Mouse (Mus musculus): ENCODE results near the gene Actn4. TPM values are rescaled to one million over a fixed set of nuclear protein-coding genes. Genes with fewer than 3 reads are reported as not detected.
"Not testable (repeated sequence)": the region's sequence is repeated elsewhere in the genome, so short reads cannot be mapped to it uniquely, and the experiment has no call there.

The Actn4 gene
- polyA plus RNA-seq, 1 experiment from 2014 or later, result 191 TPM

- H3K27me3 ChIP-seq (replicated peaks; ENCODE audit: control insufficient read depth, insufficient read depth, low read length), result no peaks in the 10 kb centered on the region
- ATAC-seq (replicated peaks; ENCODE audit: low FRiP score), result no peak
- WGBS, result 83% methylated on average over 24 of the region's 24 CpGs
Observed at GRCm38 (mm10) chr7:28870901-28871664, 91.1 kb downstream of the Actn4 start.

GRCm38 (mm10) chr7:28867508-28868340, 94.4 kb downstream of the Actn4 start:
- Histone ChIP-seq H3K4me2 (peak overlapping the region; percentile 58), H3K9ac (ENCODE audit: low read depth, low read length) (0 out of 2 replicates have a peak overlapping the region, but pooled peaks have one; percentile 46), H3K4me1 (replicated peaks; ENCODE audit: control insufficient read depth, insufficient read depth, low read length) (peaks cover 15% of the 10 kb centered on the region), H3K27ac (ENCODE audit: low read depth, low read length) (peak overlapping the region; percentile 19; the same call in 1 of the 2 replicates), H3K4me3 (ENCODE audit: low read depth, low read length) (0 out of 2 replicates have a peak overlapping the region, but pooled peaks have one; percentile 14)
- H3K36me3 ChIP-seq (ENCODE audit: control insufficient read depth, insufficient read depth, low read length); H3K9me3 ChIP-seq (ENCODE audit: control insufficient read depth, low read length); H3K27me3 ChIP-seq (replicated peaks; ENCODE audit: control insufficient read depth, insufficient read depth, low read length): not testable (repeated sequence)
- DNase-seq (ENCODE audit: low spot score) (peak; percentile 80), ATAC-seq (replicated peaks; ENCODE audit: low FRiP score) (peak; percentile 35; the same call in 1 of the 2 replicates)
- 23% methylated on average over 23 of the region's 23 CpGs for WGBS

More at GRCm38 (mm10) chr7:28870901-28871664, 91.1 kb downstream of the Actn4 start:
- no peak for DNase-seq (ENCODE audit: low spot score)
- no peaks in the 10 kb centered on the region for H3K36me3 ChIP-seq (ENCODE audit: control insufficient read depth, insufficient read depth, low read length)
- no peaks in the 10 kb centered on the region for H3K9me3 ChIP-seq (ENCODE audit: control insufficient read depth, low read length)
- H3K27ac ChIP-seq (ENCODE audit: low read depth, low read length), result no peak overlapping the region
- no peak overlapping the region for H3K9ac ChIP-seq (ENCODE audit: low read depth, low read length)
- H3K4me2 ChIP-seq, result no peak overlapping the region
- no peak overlapping the region for H3K4me3 ChIP-seq (ENCODE audit: low read depth, low read length)
- peaks cover 7% of the 10 kb centered on the region for H3K4me1 ChIP-seq (replicated peaks; ENCODE audit: control insufficient read depth, insufficient read depth, low read length)

DNA sequence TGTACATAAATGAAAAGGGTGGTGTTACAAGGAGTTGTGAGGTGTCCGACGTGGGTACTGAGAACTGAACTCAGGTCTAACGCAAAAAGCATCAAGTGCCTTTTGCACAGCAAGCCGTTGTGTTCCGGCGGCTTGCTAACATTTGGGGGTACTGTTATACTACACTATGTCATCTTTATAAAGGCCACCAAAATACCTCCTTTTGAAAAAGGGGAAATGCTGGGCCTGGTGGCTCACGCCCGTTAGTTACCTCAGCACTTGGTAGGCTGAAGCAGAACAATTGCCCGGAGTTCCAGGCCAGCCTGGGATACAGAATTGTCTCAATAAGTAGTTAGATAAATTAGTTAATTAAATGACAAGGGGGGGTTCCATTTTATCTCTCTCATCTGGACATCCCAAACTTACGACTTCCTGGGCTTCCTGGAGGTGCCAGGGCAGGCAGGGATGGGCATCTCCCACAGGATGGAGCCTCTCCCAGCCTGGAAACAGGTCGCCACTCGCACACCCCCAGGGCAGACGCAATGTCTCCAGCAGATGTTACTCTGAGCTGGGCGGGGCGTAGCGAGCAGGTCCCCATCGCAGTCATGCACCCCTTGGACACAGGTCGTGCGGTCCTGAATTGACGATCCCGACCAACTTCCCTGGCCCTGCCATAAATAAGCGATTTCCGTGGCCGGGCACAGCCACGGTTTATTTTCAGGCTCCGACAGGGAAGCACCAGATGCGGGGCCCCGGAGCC, 95.2 kb downstream of the Actn4 start:
- H3K4me2 ChIP-seq, result peak overlapping the region; percentile 58
- peaks cover 15% of the 10 kb centered on the region for H3K4me1 ChIP-seq (replicated peaks; ENCODE audit: control insufficient read depth, insufficient read depth, low read length)
- no peak overlapping the region for H3K9ac ChIP-seq (ENCODE audit: low read depth, low read length)
- no peaks in the 10 kb centered on the region for H3K9me3 ChIP-seq (ENCODE audit: control insufficient read depth, low read length)
- no peak overlapping the region for H3K4me3 ChIP-seq (ENCODE audit: low read depth, low read length)
- DNase-seq (ENCODE audit: low spot score), result no peak
- peak; percentile 23; the same call in 1 of the 2 replicates for ATAC-seq (replicated peaks; ENCODE audit: low FRiP score)
- H3K27me3 ChIP-seq (replicated peaks; ENCODE audit: control insufficient read depth, insufficient read depth, low read length), result no peaks in the 10 kb centered on the region
- no peaks in the 10 kb centered on the region for H3K36me3 ChIP-seq (ENCODE audit: control insufficient read depth, insufficient read depth, low read length)
- 86% methylated on average over 28 of the region's 28 CpGs for WGBS
- H3K27ac ChIP-seq (ENCODE audit: low read depth, low read length), result peak overlapping the region; percentile 38; the same call in 1 of the 2 replicates

DNA sequence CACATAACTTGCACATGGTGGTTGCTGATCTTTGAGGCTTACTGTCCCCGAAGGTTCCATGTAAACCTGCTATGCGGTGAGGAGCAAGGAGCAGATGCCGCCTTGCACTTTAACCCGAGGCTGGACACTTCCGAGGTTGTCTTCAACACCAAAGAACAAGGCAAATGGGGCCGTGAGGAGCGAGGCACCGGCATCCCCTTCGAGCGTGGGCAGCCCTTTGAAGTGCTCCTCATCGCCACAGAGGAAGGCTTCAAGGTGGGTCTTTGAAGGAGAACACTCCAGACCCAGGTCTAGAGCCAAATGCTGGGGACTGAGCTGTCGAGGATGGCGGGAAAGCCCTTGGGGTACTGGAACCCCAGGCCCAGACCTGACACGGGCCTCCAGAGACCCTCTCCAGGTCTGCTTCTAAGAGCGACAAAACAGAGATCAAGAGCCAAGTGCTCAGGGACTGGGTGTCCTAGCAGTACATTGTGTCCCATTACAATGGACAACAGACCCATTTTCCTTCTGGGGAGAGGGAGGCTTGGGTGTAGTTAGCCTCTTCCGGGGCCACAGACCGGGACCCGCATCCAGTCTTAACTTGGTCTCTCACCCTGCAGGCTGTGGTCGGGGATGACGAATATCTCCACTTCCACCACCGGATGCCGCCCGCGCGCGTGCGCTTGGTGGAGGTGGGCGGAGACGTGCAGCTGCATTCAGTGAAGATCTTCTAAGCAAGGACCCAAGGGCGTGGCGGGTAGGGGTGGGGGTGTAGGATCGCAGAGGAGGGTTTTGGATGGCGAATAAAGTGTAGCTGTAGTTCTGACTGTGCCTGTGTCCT, 96.4 kb downstream of the Actn4 start:
- H3K9ac ChIP-seq (ENCODE audit: low read depth, low read length), result peak overlapping the region; percentile 23
- peaks cover 15% of the 10 kb centered on the region for H3K4me1 ChIP-seq (replicated peaks; ENCODE audit: control insufficient read depth, insufficient read depth, low read length)
- no peaks in the 10 kb centered on the region for H3K36me3 ChIP-seq (ENCODE audit: control insufficient read depth, insufficient read depth, low read length)
- ATAC-seq (replicated peaks; ENCODE audit: low FRiP score) (peak; percentile 84), DNase-seq (ENCODE audit: low spot score) (peak; percentile 91)
- WGBS, result 36% methylated on average over 33 of the region's 33 CpGs
- no peaks in the 10 kb centered on the region for H3K9me3 ChIP-seq (ENCODE audit: control insufficient read depth, low read length)
- peak overlapping the region; percentile 10; the same call in 1 of the 2 replicates for H3K4me3 ChIP-seq (ENCODE audit: low read depth, low read length)
- H3K27me3 ChIP-seq (replicated peaks; ENCODE audit: control insufficient read depth, insufficient read depth, low read length), result no peaks in the 10 kb centered on the region
- H3K4me2 ChIP-seq, result peak overlapping the region; percentile 52
- H3K27ac ChIP-seq (ENCODE audit: low read depth, low read length), result peak overlapping the region; percentile 63; the same call in 1 of the 2 replicates

GRCm38 (mm10) chr7:28864288-28864750, 97.8 kb downstream of the Actn4 start:
- no peak overlapping the region for H3K27ac ChIP-seq (ENCODE audit: low read depth, low read length)
- no peak overlapping the region for H3K4me2 ChIP-seq
- H3K9ac ChIP-seq (ENCODE audit: low read depth, low read length), result 0 out of 2 replicates have a peak overlapping the region, but pooled peaks have one; percentile 20
- H3K4me3 ChIP-seq (ENCODE audit: low read depth, low read length), result no peak overlapping the region
- H3K9me3 ChIP-seq (ENCODE audit: control insufficient read depth, low read length), result no peaks in the 10 kb centered on the region
- ATAC-seq (replicated peaks; ENCODE audit: low FRiP score) (no peak), DNase-seq (ENCODE audit: low spot score) (no peak)
- H3K36me3 ChIP-seq (ENCODE audit: control insufficient read depth, insufficient read depth, low read length), result no peaks in the 10 kb centered on the region
- H3K27me3 ChIP-seq (replicated peaks; ENCODE audit: control insufficient read depth, insufficient read depth, low read length), result no peaks in the 10 kb centered on the region
- 54% methylated on average over 9 of the region's 9 CpGs for WGBS
- H3K4me1 ChIP-seq (replicated peaks; ENCODE audit: control insufficient read depth, insufficient read depth, low read length), result peaks cover 15% of the 10 kb centered on the region

DNA sequence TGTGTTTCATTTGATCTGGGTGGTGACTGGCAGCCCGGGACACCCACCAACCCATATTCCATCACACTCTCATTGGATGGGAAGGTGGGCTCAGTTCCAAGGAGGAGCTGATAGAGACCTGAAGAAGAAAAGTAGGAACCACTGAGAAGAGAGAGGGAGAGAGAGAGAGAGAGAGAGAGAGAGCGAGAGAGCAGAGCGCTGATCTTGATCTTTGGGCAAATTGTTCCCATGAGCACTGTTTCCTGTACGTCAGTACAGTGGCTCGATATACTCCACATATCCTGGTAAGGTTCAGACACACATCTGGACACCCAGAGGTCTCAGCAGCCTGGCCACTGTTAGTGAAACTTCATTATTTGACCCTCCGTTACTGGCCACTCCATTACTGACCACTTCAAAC, 98.6 kb downstream of the Actn4 start, which contains the start of gene Lgals7:
TSS of gene Lgals7 (plus strand) at position 314 of the 400 bp plus-strand sequence.
- ATAC-seq (replicated peaks; ENCODE audit: low FRiP score), result no peak
- H3K4me1 ChIP-seq (replicated peaks; ENCODE audit: control insufficient read depth, insufficient read depth, low read length), result peaks cover 15% of the 10 kb centered on the region
- 74% methylated on average over 6 of the region's 6 CpGs for WGBS
- H3K4me3 ChIP-seq (ENCODE audit: low read depth, low read length), result no peak within 1 kb of the TSS
- H3K27me3 ChIP-seq (replicated peaks; ENCODE audit: control insufficient read depth, insufficient read depth, low read length), result no peaks in the 10 kb centered on the region
- H3K4me2 ChIP-seq, result no peak within 1 kb of the TSS
- H3K27ac ChIP-seq (ENCODE audit: low read depth, low read length), result no peak within 1 kb of the TSS
- 0 out of 2 replicates have a peak within 1 kb of the TSS, but pooled peaks have one; percentile 20 for H3K9ac ChIP-seq (ENCODE audit: low read depth, low read length)
- no peaks in the 10 kb centered on the region for H3K9me3 ChIP-seq (ENCODE audit: control insufficient read depth, low read length)
- DNase-seq (ENCODE audit: low spot score), result no peak
- no peaks in the 10 kb centered on the region for H3K36me3 ChIP-seq (ENCODE audit: control insufficient read depth, insufficient read depth, low read length)

DNA sequence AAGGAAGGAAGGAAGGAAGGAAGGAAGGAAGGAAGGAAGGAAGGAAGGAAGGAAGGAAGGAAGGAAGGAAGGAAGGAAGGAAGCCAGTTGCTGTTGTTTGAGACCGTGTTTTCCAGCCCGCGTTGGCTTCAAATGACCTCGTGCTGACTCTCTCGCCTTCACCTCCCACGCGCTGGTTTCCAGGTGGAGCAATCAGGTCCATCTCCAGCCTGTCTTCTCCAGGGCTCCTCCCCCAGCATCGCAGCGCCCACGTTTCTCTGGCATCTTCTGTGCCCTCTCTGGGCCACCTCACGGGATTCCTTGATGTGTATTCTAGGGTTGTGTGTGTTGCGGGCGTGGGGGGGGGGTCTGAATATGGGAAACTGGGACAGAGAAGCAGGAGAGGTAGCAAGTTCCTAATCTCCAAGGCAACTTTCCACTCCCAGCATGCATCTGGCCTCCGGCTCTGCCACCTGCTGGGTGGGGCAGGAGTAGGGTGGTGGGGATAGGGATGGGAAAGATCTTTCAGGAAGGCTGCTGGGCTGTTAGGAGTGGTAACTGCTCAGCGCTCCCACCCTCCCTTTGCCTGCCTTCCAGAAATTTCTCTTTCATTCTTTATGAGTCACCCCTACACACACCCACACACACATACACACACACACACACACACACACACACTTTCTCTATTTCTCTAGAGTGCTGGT, 99.2 kb downstream of the Actn4 start:
- WGBS, result 72% methylated on average over 15 of the region's 15 CpGs
- DNase-seq (ENCODE audit: low spot score), result no peak
- H3K9ac ChIP-seq (ENCODE audit: low read depth, low read length), result no peak overlapping the region

More for the DNA sequence above, 99.2 kb downstream of the Actn4 start:
- no peak overlapping the region for H3K27ac ChIP-seq (ENCODE audit: low read depth, low read length)
- ATAC-seq (replicated peaks; ENCODE audit: low FRiP score), result no peak
- no peaks in the 10 kb centered on the region for H3K27me3 ChIP-seq (replicated peaks; ENCODE audit: control insufficient read depth, insufficient read depth, low read length)
- H3K4me2 ChIP-seq, result no peak overlapping the region
- no peak overlapping the region for H3K4me3 ChIP-seq (ENCODE audit: low read depth, low read length)
- no peaks in the 10 kb centered on the region for H3K36me3 ChIP-seq (ENCODE audit: control insufficient read depth, insufficient read depth, low read length)
- H3K9me3 ChIP-seq (ENCODE audit: control insufficient read depth, low read length), result no peaks in the 10 kb centered on the region
- H3K4me1 ChIP-seq (replicated peaks; ENCODE audit: control insufficient read depth, insufficient read depth, low read length), result peaks cover 15% of the 10 kb centered on the region

All from liver, embryonic 11.5 days (tissue).